In the genomic region with DNA sequence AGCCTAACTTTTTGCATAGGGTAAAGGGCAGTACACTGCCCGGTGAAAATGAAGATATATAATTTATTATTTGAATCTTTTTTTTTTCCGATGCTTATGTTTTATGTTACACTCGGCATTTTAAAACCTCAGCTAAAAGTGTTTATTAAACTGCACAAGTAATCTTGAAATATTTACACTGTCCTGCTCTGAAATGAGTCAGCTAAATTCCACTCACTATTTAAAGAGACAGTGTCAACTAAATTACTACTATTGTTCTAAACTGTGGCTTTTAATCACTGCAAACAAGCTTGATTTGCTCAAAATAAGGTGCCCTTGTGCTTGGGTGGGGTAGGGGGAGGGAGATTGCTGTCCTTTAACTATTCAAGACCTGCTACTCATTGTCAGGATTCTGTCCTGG, we compare ENCODE assay signal across 8 mouse cellular contexts. TPM values are rescaled to one million over a fixed set of nuclear protein-coding genes. Genes with fewer than 3 reads are reported as not detected.
A peak's percentile ranks its signal among the peaks of the same experiment; 100 is the strongest.
DNase-seq lines count a peak whose midpoint lies in the region; ATAC-seq and TF ChIP-seq lines count a peak whose summit lies in the region.

No protein-coding gene starts in this region.

- no peak for DNase-seq in heart, embryonic 10.5 days (ENCODE audit: low spot score)
- no peak for DNase-seq in heart, postnatal 25 days (ENCODE audit: low spot score)
- DNase-seq in thymus, postnatal 4 days: no peak
- DNase-seq in spleen, postnatal 10 days (ENCODE audit: low spot score in 2 of 2): no peak
- no peak for DNase-seq in cerebellum, adult 9-11 months

- peak overlapping the region; percentile 91 for H3K4me3 ChIP-seq in heart, embryonic 10.5 days
- H3K4me3 ChIP-seq in ES-Bruce4 (ENCODE audit: low read depth, low read length): peak overlapping the region; percentile 16; the same call in 1 of the 2 replicates
- H3K4me3 ChIP-seq in forebrain, embryonic 15.5 days: peak overlapping the region; percentile 67
- peak overlapping the region; percentile 97 for H3K4me3 ChIP-seq in liver, embryonic 15.5 days (replicated peaks)

- peaks cover 26% of the 10 kb centered on the region for H3K36me3 ChIP-seq in heart, embryonic 10.5 days
- peaks cover 25% of the 10 kb centered on the region for H3K36me3 ChIP-seq in ES-Bruce4 (ENCODE audit: control insufficient read depth, insufficient read depth, low read length, poor library complexity, severe bottlenecking)
- H3K36me3 ChIP-seq in forebrain, embryonic 15.5 days: peaks cover 20% of the 10 kb centered on the region
- peaks cover 24% of the 10 kb centered on the region for H3K36me3 ChIP-seq in liver, embryonic 15.5 days (replicated peaks)

- H3K9me3 ChIP-seq in heart, embryonic 10.5 days: no peaks in the 10 kb centered on the region
- H3K9me3 ChIP-seq in ES-Bruce4 (replicated peaks; ENCODE audit: control insufficient read depth, insufficient read depth, low read length, poor library complexity, severe bottlenecking): no peaks in the 10 kb centered on the region
- H3K9me3 ChIP-seq in forebrain, embryonic 15.5 days: no peaks in the 10 kb centered on the region
- H3K9me3 ChIP-seq in liver, embryonic 15.5 days (replicated peaks): no peaks in the 10 kb centered on the region

- intact Hi-C loops in heart, postnatal 25 days (cut with DNase I): loop anchor here (5.0 to 10.0 kb wide), 4 partner anchors 98 to 290 kb away; a partner anchor contains a TSS

- 0 out of 2 replicates have a peak, but pooled peaks cover 5% of the 10 kb centered on the region for H3K4me1 ChIP-seq in heart, embryonic 10.5 days
- peaks cover 2% of the 10 kb centered on the region for H3K4me1 ChIP-seq in ES-Bruce4 (ENCODE audit: control insufficient read depth, insufficient read depth, low read length)
- peaks cover 36% of the 10 kb centered on the region for H3K4me1 ChIP-seq in forebrain, embryonic 15.5 days
- H3K4me1 ChIP-seq in liver, embryonic 15.5 days (replicated peaks): peaks cover 25% of the 10 kb centered on the region

- H3K27ac ChIP-seq in heart, embryonic 10.5 days: peak overlapping the region; percentile 99
- no peak overlapping the region for H3K27ac ChIP-seq in ES-Bruce4 (ENCODE audit: insufficient read depth, low read length)
- H3K27ac ChIP-seq in forebrain, embryonic 15.5 days (replicated peaks): no peak overlapping the region
- peak overlapping the region; percentile 78 for H3K27ac ChIP-seq in liver, embryonic 15.5 days (replicated peaks)

- no peak for TF ChIP-seq POLR2A in ES-Bruce4 (IDR thresholded peaks at IDR 0.05; ENCODE audit: insufficient read depth, low read length)

- H3K4me2 ChIP-seq in forebrain, embryonic 15.5 days (replicated peaks): peak overlapping the region; percentile 63
- peak overlapping the region; percentile 68 for H3K4me2 ChIP-seq in liver, embryonic 15.5 days

- ATAC-seq in forebrain, embryonic 15.5 days (replicated peaks): no peak
- ATAC-seq in liver, embryonic 15.5 days (ENCODE audit: insufficient read depth): no peak

- WGBS in heart, embryonic 10.5 days: 22% methylated on average over 3 of the region's 3 CpGs
- WGBS in forebrain, embryonic 15.5 days: 26% methylated on average over 3 of the region's 3 CpGs
- WGBS in liver, embryonic 15.5 days (ENCODE audit: insufficient replicate concordance): 11% methylated on average over 3 of the region's 3 CpGs

- no peaks in the 10 kb centered on the region for H3K27me3 ChIP-seq in heart, embryonic 10.5 days (ENCODE audit: insufficient read depth, poor library complexity, severe bottlenecking)
- H3K27me3 ChIP-seq in ES-Bruce4 (ENCODE audit: control insufficient read depth, insufficient read depth, low read length, poor library complexity, severe bottlenecking): no peaks in the 10 kb centered on the region
- H3K27me3 ChIP-seq in forebrain, embryonic 15.5 days: no peaks in the 10 kb centered on the region
- H3K27me3 ChIP-seq in liver, embryonic 15.5 days: no peaks in the 10 kb centered on the region

- no peak for TF ChIP-seq CTCF in ES-Bruce4 (IDR thresholded peaks at IDR 0.05; ENCODE audit: low read depth, low read length)

- H3K9ac ChIP-seq in ES-Bruce4 (ENCODE audit: low read depth, poor library complexity, severe bottlenecking): no peak overlapping the region
- peak overlapping the region; percentile 58 for H3K9ac ChIP-seq in forebrain, embryonic 15.5 days (replicated peaks)
- peak overlapping the region; percentile 56 for H3K9ac ChIP-seq in liver, embryonic 15.5 days

- TF ChIP-seq EP300 in ES-Bruce4 (IDR thresholded peaks at IDR 0.05; ENCODE audit: insufficient read depth, low read depth, low read length): no peak

RNA-seq across cellular contexts. Expression of a gene that starts 2.6 kb away (rescaled TPM):
- polyA plus RNA-seq in heart, embryonic 10.5 days (2016; fragmentation: Nextera tagmentation; extraction: Ambion mirVana): 85.7 and 90.0 TPM in 2 replicates
- 100 to 1,000 TPM; 114 to 126 TPM for total RNA-seq in heart, postnatal 25 days (2021)
- polyA plus RNA-seq in ES-Bruce4 (2011; ENCODE audit: insufficient read depth, insufficient read length, low read depth, missing spikeins): 80.6 and 87.9 TPM in 2 replicates
- 153 and 164 TPM in 2 replicates for polyA plus RNA-seq in forebrain, embryonic 15.5 days (2015; fragmentation: Nextera tagmentation; extraction: Ambion mirVana)
- polyA plus RNA-seq in liver, embryonic 15.5 days (2015; fragmentation: Nextera tagmentation; extraction: Ambion mirVana): 33.6 and 36.5 TPM in 2 replicates

Comparison
In these comparisons a context has a peak if more than half of its experiments do, and no peak if none do; other contexts are left out.
1. H3K27ac ChIP-seq: peak in heart, embryonic 10.5 days (single experiment) and liver, embryonic 15.5 days (single experiment); none in ES-Bruce4 (single experiment) and forebrain, embryonic 15.5 days (single experiment).
2. H3K4me3 ChIP-seq: peak in every context shown above with its lines; median percentile 97 in liver, embryonic 15.5 days; 91 in heart, embryonic 10.5 days; 67 in forebrain, embryonic 15.5 days; 16 in ES-Bruce4.